Mouse (Mus musculus) bone marrow macrophage, adult 2 months (primary cell): ENCODE data around the gene Hoxc6.

ENCODE experiments used
- CTCF ChIP-seq: IDR thresholded peaks from 2 replicates; pipeline ENCODE4 v1.5.1; 2012; ENCODE audit warnings: low read depth, mild to moderate bottlenecking, low read length, moderate library complexity
- POLR2A ChIP-seq: IDR thresholded peaks from 2 replicates; pipeline ENCODE4 v1.6.1; 2012; ENCODE audit warnings: mild to moderate bottlenecking, low read depth, low read length, borderline replicate concordance

DNA sequence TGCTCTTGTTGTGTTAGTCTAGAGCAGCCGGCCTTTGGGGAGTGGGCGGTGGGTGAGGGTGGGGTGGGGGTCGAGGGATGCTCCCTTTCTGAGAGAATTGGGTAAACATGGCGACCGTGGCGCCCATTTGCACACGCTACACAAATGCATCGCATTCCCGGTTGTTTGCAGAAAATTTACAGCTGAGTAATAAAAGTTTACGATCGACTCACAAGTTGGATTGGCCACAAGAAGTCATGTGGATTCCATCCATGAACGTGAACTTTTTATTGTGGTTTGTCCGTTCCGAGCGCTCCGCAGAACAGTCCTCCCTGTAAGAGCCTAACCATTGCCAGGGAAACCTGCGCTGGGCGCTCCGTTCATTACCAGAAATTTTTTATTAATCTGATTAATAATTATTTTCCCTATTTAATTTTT lies at the start of gene Hoxc6:
- TF ChIP-seq CTCF (no peak), POLR2A (no peak)
